Mouse (Mus musculus) left cerebral cortex, postnatal 10 days (tissue): ENCODE measurements around the gene Pnma5. TPM values are rescaled to one million over a fixed set of nuclear protein-coding genes. Genes with fewer than 3 reads are reported as not detected.

Experiments
- DNase-seq, 2 experiments: peaks; one replicate each; pipeline ENCODE4 v3.0.0; 2021 to 2022; ENCODE audit warnings: low spot score in 2 of 2, mixed read lengths in 1 of 2; ENCODE audit errors: extremely low spot score in 1 of 2
- intact Hi-C: fragments of 180-260 bp; cut with DNase I; formaldehyde crosslinking; loops from one replicate; pipeline ENCODE4 v1.15.1; 2025
- microRNA-seq: library from miRNA; unstranded; fragments of <30 nt; microRNA quantifications from one replicate; pipeline ENCODE4 v1.2.0, GENCODE M21; 2022
- total RNA-seq, 2 experiments: library from RNA; stranded (reverse); gene quantifications; 2 replicates each; pipeline ENCODE4 v1.2.3; 2021

The Pnma5 gene
- total RNA-seq, 2 experiments from 2014 or later: 0.41 to 0.59 TPM

- intact Hi-C loops: no loop called here
- DNase-seq: no peak
Measured at GRCm38 (mm10) chrX:72988431-72988830, 48.5 kb downstream of the Pnma5 start.

- DNase-seq: no peak
- intact Hi-C loops: no loop called here
Measured at GRCm38 (mm10) chrX:72987520-72987905, 49.4 kb downstream of the Pnma5 start.

GRCm38 (mm10) chrX:72986841-72987519 lies 49.9 kb downstream of the Pnma5 start, which contains the start of gene Zfp185:
Gene Zfp185 (plus strand): TSS chrX:72987339.
- intact Hi-C loops: no loop called here
- DNase-seq: peak in 1 of 2 experiments; percentile 53

- intact Hi-C loops: no loop called here
Measured at GRCm38 (mm10) chrX:72985607-72986006, 51.3 kb downstream of the Pnma5 start.

More at GRCm38 (mm10) chrX:72985607-72986006, 51.3 kb downstream of the Pnma5 start:
- DNase-seq: no peak

Small RNAs within 50 kb of the gene (microRNA-seq; reads per million reads assigned to microRNA genes)
- not detected for gene Mir2137

Other genes starting within 250 kb of the Pnma5 start
- gene Gabrq, start 211.9 kb downstream of the Pnma5 start, total RNA-seq: 1 to 10 TPM; 4.5 to 4.6 TPM
- 10 to 100 TPM; 54.1 to 55.2 TPM for gene Cetn2, start 118.7 kb downstream of the Pnma5 start, total RNA-seq
- 10 to 100 TPM; 47.7 to 52.7 TPM for gene Nsdhl, start 118.5 kb downstream of the Pnma5 start, total RNA-seq
- 1 to 10 TPM in 1 of 2 experiments, under 1 TPM in 1; 0.90 to 1.0 TPM for gene Zfp185, start 49.8 kb downstream of the Pnma5 start, total RNA-seq
- gene Pnma3, start 27.7 kb upstream of the Pnma5 start, total RNA-seq: 10 to 100 TPM; 28.7 to 30.8 TPM
- gene Xlr4a, start 45.4 kb upstream of the Pnma5 start, total RNA-seq: under 1 TPM in 1 of 2 experiments, not detected in 1; 0.91 TPM
- gene Xlr3a, start 60.0 kb upstream of the Pnma5 start, total RNA-seq: 1 to 10 TPM in 1 of 2 experiments, under 1 TPM in 1; 0.51 to 4.8 TPM
- 1 to 10 TPM; 1.5 to 1.9 TPM for gene Gm14685, start 79.9 kb upstream of the Pnma5 start, total RNA-seq
- gene Xlr5b, start 111.7 kb upstream of the Pnma5 start, total RNA-seq: not detected
- gene DXBay18, start 112.3 kb upstream of the Pnma5 start, total RNA-seq: 1 to 10 TPM in 1 of 2 experiments, under 1 TPM in 1; 0.91 to 1.4 TPM
- gene Spin2d, start 139.9 kb upstream of the Pnma5 start, total RNA-seq: not detected
- gene Xlr3b, start 155.1 kb upstream of the Pnma5 start, total RNA-seq: 1 to 10 TPM; 1.2 to 9.8 TPM
- 1 to 10 TPM in 1 of 2 experiments, under 1 TPM in 1; 0.45 to 1.1 TPM for gene Xlr4b, start 177.2 kb upstream of the Pnma5 start, total RNA-seq
- 10 to 100 TPM; 14.3 to 15.1 TPM for gene F8a, start 191.2 kb upstream of the Pnma5 start, total RNA-seq
- gene Xlr4c, start 206.0 kb upstream of the Pnma5 start, total RNA-seq: under 1 TPM in 1 of 2 experiments, not detected in 1; 0.90 TPM
- not detected for gene Xlr3c, start 228.3 kb upstream of the Pnma5 start, total RNA-seq